ENCODE assay signal across 10 mouse cellular contexts in the genomic region with DNA sequence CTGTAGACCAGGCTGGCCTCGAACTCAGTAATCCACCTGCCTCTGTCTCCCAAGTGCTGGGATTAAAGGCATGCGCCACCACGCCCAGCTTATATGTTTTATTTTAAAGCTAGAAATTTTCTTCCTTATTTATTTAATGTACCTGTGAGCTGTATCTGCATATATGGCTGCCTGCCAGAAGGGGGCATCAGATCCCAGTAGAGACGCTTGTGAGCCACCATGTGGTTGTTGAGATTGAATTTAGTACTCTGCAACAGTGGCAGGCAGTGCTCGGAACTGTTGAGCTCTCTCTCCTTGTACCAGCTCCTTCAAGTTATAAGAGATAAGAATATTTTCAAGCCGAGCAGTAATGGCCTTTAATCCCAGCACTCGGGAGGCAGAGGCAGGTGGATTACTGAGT. TPM values are rescaled to one million over a fixed set of nuclear protein-coding genes. Genes with fewer than 3 reads are reported as not detected.
DNase-seq lines count a peak whose midpoint lies in the region; TF ChIP-seq lines count a peak whose summit lies in the region.
"Had no signal": no experiment of that assay in that cellular context is flagged by ENCODE, and none has a peak within 500 bp of the region (broad histone marks: within the 10 kb centered on the region; RNA-seq: fewer than 3 reads in every experiment).

No protein-coding gene starts in this region.

- DNase-seq in heart, adult 2 months, result no peak
- no peak for DNase-seq in heart, adult 8-10 months (ENCODE audit: low spot score)
- DNase-seq in urinary bladder, postnatal 14 days (ENCODE audit: low spot score), result peak; percentile 30
- no peak for DNase-seq in urinary bladder, postnatal 36 days (ENCODE audit: low spot score in 2 of 2)
- peak; percentile 49 to 63 for DNase-seq in kidney, postnatal 4 days
- DNase-seq in adipocyte (ENCODE audit: low spot score), result no peak
- DNase-seq in heart, postnatal 36 days, result no peak
- DNase-seq in c-Kit-positive CD71-positive TER-119-positive erythroid progenitor cells, embryonic 14.5 days (ENCODE audit: low spot score), result no peak

- no peak overlapping the region for H3K9ac ChIP-seq in heart, adult 2 months (ENCODE audit: low read depth, low read length)
- H3K9ac ChIP-seq: forebrain, embryonic 15.5 days; limb, embryonic 15.5 days had no signal

- no peak overlapping the region for H3K27ac ChIP-seq in heart, adult 2 months
- H3K27ac ChIP-seq: forebrain, embryonic 15.5 days; limb, embryonic 15.5 days had no signal

- H3K79me2 ChIP-seq in heart, adult 2 months (replicated peaks; ENCODE audit: control insufficient read depth, insufficient read depth, low read length), result no peaks in the 10 kb centered on the region

- 75% methylated on average over 7 of the region's 7 CpGs for WGBS in heart, adult 2 months

- H3K4me3 ChIP-seq in heart, adult 2 months, result no peak overlapping the region
- H3K4me3 ChIP-seq: forebrain, embryonic 15.5 days; limb, embryonic 15.5 days had no signal

- H3K27me3 ChIP-seq in heart, adult 2 months (ENCODE audit: control insufficient read depth, insufficient read depth, low read length), result no peaks in the 10 kb centered on the region; the same call in 1 of the 2 replicates
- H3K27me3 ChIP-seq: forebrain, embryonic 15.5 days; limb, embryonic 15.5 days had no signal

- no peak for TF ChIP-seq EP300 in heart, adult 2 months (IDR thresholded peaks at IDR 0.05; ENCODE audit: insufficient read depth, low read depth, low read length)

- TF ChIP-seq CTCF in heart, adult 2 months (IDR thresholded peaks at IDR 0.05), result peak; percentile 43

- intact Hi-C loops in heart, adult 2 months (cut with DNase I), result no loop called here
- intact Hi-C loops in heart, postnatal 36 days (cut with DNase I), result no loop called here

- no peaks in the 10 kb centered on the region for H3K4me1 ChIP-seq in heart, adult 2 months (ENCODE audit: control insufficient read depth, insufficient read depth, low read length)
- H3K4me1 ChIP-seq: forebrain, embryonic 15.5 days; limb, embryonic 15.5 days had no signal

- H3K36me3 ChIP-seq in heart, adult 2 months (ENCODE audit: control insufficient read depth, insufficient read depth, low read length), result peaks cover 4% of the 10 kb centered on the region; the same call in 1 of the 2 replicates

- TF ChIP-seq POLR2A in heart, adult 2 months (IDR thresholded peaks at IDR 0.05; ENCODE audit: insufficient read depth, low read depth, low read length), result no peak

RNA-seq across cellular contexts. Expression of a gene that starts 20.6 kb away (rescaled TPM):
- total RNA-seq in heart, adult 2 months (2021), result 10 to 100 TPM; 21.0 to 25.8 TPM
- 17.9 and 38.0 TPM in 2 replicates for polyA plus RNA-seq in heart, adult 2 months (2012; rRNA removed)
- 10 to 100 TPM; 16.1 to 23.8 (median 19.3) TPM for total RNA-seq in heart, adult 8-10 months (2022)
- 10 to 100 TPM; 22.3 to 22.4 TPM for total RNA-seq in heart, postnatal 36 days (2021)

RNA-seq across cellular contexts. Expression of a gene that starts 21.8 kb away (rescaled TPM):
- 10 to 100 TPM; 64.3 to 68.2 TPM for total RNA-seq in heart, adult 2 months (2021)
- polyA plus RNA-seq in heart, adult 2 months (2012; rRNA removed), result 22.4 and 32.6 TPM in 2 replicates
- total RNA-seq in heart, adult 8-10 months (2022), result 10 to 100 TPM; 57.3 to 70.2 (median 66.2) TPM
- total RNA-seq in heart, postnatal 36 days (2021), result 10 to 100 TPM; 69.9 to 88.1 TPM

Comparison
In these comparisons a context has a peak if more than half of its experiments do, and no peak if none do; other contexts are left out.
1. DNase-seq: peak in urinary bladder, postnatal 14 days (single experiment) and kidney, postnatal 4 days (2 of 2); none in heart, adult 2 months (0 of 2), heart, adult 8-10 months (single experiment), urinary bladder, postnatal 36 days (0 of 2), adipocyte (single experiment), heart, postnatal 36 days (0 of 2) and c-Kit-positive CD71-positive TER-119-positive erythroid progenitor cells, embryonic 14.5 days (single experiment).